Mouse (Mus musculus) bone marrow macrophage, adult 2 months (primary cell): ENCODE data around the gene Tbc1d5.

Experiments
- CTCF ChIP-seq: IDR thresholded peaks from 2 replicates; pipeline ENCODE4 v1.5.1; 2012; ENCODE audit warnings: low read depth, mild to moderate bottlenecking, low read length, moderate library complexity
- POLR2A ChIP-seq: IDR thresholded peaks from 2 replicates; pipeline ENCODE4 v1.6.1; 2012; ENCODE audit warnings: mild to moderate bottlenecking, low read depth, low read length, borderline replicate concordance

GRCm38 (mm10) chr17:50874067-50874466 lies 305.1 kb downstream of the Tbc1d5 start:
- no peak for TF ChIP-seq POLR2A
- no peak for TF ChIP-seq CTCF
